Mouse (Mus musculus): ENCODE results near the gene Ap3m1.

The Ap3m1 gene

GRCm38 (mm10) chr14:21069594-21069993, 17.3 kb upstream of the Ap3m1 start:
- no peak for DNase-seq (ENCODE audit: low spot score)

- DNase-seq (ENCODE audit: low spot score), result no peak
Measured at GRCm38 (mm10) chr14:21065490-21066162, 13.3 kb upstream of the Ap3m1 start.

GRCm38 (mm10) chr14:21064321-21064720, 12.0 kb upstream of the Ap3m1 start:
- no peak for DNase-seq (ENCODE audit: low spot score)

DNA sequence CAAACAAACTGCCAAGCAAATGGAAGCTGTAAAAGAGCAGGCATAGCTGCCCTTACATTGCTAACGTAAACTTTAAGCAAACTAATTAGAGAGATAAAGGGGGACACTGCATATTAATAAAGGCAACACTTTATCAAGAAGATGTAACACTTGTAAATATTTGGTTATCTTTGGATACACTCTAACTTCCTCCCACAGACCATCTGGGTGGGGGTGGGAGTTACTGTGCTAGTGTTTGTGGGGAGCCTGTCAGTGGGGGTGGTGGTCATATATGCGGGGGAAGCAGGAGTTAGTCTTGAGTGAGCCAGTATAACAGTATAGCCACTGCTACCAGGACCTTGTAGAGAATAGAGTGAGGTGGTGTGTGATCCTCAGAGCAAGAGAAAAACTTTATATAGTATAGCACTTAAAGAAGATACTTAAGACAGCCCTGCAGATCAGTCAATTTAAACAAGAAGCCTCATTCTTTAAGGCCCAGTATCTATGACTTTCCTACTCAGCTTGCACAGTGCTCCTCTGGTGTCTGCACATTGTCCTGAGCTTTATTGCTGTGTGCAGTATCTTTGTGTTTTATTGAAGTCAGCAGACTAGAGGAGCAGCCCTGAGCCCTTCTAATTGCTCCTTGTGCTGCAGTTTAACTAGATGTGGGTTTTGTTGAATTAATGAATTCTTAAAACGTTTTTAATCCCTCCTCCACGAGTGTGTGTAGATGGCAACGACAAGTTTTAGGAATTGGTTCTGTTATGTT, 10.6 kb upstream of the Ap3m1 start:
- DNase-seq (ENCODE audit: low spot score), result no peak

- DNase-seq (ENCODE audit: low spot score), result no peak
Measured at GRCm38 (mm10) chr14:21058972-21059371, 6.7 kb upstream of the Ap3m1 start.

- no peak for DNase-seq (ENCODE audit: low spot score)
Measured at GRCm38 (mm10) chr14:21053586-21053985, 1.3 kb upstream of the Ap3m1 start.

DNA sequence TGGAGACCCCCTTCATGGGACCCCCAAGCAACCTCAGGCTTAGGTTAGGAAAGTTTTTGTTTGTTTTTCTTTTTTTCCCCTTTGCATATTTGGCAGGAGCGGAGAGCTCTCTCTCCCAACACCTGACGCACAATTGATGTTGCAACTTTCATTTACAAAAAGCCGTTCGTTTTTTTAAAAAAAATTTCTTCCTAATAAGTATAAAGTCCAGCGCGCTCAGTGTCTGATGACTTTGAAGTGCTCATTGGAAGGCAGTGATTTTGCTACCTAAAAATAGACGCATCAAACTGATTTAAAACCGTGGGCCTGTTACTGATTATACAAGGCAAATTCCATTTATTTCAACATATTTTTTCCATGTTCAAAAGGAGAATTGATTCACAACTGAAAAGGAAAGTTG, 843 bp upstream of the Ap3m1 start:
- no peak for DNase-seq (ENCODE audit: low spot score)

GRCm38 (mm10) chr14:21052781-21053130, 448 bp upstream of the Ap3m1 start:
- peak; percentile 66 for DNase-seq (ENCODE audit: low spot score)

DNA sequence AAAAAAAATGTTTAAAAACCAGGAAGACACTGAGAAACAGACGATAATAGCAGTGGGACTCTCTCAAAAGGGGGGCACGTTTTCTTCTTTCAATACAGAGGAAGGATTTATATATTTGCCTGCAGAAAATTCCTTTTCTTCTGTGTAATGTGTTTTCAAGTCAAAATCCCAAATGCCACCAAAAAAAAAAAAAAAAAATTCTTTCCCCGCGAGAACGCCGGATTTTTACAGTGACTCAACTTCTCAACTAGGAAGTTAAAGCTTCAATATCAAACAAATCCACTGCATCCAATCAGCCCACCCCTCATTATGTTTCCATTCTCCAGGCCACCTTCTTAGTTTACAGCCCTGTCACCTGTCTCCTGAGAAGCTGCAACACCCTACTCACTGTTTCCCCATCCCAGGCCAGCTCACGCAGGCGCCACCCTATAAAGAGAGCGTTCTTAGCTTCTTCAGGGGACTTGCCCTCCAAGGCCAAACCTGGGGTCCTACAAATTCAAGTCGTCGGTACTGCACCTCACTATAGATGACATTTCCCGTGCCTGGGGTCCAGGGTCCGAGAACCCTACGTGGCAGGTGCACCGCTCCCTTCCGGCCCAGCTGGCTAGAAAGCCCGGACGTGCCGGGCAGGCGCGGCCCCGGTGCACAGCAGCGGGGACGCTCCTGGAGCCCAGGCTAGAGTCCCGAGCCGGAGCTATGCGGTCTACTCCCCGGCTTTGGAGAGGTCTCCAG, 762 bp downstream of the Ap3m1 start:
- peak; percentile 46 for DNase-seq (ENCODE audit: low spot score)

- peak; percentile 38 for DNase-seq (ENCODE audit: low spot score)
Measured at GRCm38 (mm10) chr14:21050734-21051133, 1.6 kb downstream of the Ap3m1 start.

DNA sequence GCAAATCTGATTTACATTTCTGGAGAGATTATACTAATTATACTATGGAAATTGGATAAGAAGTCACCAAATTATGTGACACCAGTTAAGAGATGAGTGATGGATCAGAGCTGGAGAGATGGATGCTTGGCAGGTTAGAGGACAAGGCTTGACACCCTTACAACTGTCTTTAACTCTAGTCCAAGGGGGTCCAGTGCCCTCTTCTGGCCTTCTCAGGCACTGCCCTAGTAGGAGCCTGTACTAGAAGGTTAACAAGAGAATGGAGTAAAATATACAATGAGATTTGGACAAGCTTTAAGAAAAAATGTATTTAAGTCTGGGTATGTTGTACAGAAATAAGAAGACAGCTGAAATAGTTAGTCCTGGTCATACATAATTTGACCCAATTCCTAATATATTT, 3.4 kb downstream of the Ap3m1 start:
- DNase-seq (ENCODE audit: low spot score), result no peak

DNA sequence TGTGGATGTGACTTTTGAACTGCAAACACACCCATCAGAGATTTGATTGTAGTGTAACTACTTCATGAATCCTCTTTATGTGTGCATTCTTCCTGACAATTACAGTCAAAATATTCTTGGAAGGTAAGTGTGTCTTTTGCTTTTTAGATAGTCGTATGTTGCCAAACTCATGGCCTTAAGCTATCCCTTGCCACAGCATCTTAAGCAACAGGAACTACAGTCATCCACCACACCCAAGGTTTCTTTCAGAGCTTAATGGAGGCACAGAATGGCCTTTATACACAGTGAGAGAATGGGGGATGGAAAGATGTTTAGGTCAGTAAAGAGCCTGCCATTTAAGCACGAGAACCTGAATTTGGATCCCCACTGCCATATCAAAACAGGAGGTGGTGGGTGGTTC, 4.5 kb downstream of the Ap3m1 start:
- no peak for DNase-seq (ENCODE audit: low spot score)

DNA sequence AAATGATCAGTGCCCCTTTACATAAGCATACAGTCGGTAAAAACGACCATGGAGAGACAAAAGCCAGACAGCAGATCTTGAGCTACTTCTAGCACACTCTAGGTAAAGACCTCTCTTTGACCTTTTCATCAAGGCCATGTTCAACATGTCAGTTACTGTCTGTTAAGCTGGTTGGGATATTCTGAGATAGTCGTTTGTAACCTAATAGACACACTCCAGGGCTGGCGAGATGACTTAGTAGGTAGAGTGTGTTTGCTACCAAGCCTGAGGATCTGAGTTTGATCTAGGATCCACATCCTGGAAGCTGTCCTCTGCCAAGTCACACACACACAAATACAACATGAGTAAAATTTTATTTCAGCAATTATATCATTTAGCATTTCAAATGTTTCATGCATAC, 12.7 kb downstream of the Ap3m1 start:
- no peak for DNase-seq (ENCODE audit: low spot score)

DNA sequence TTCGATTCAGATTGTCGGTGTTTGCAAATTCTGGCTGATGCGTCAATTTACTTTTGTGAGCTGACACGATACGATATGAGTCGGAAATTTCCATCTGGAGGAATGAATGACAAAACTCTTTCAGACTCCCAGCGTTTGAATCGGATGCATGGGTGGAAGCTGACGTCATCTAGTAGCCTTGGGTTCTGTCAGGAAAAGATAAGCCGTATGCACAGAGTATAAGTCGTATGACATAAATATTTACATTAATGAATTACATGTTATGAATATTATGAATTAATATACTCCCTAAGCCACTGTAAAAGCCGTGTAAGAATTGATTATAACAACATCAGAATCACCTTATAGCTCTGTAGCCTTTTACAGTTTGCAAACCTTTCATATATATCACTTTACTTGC, 13.2 kb downstream of the Ap3m1 start:
- no peak for DNase-seq (ENCODE audit: low spot score)

GRCm38 (mm10) chr14:21034791-21035190, 17.5 kb downstream of the Ap3m1 start:
- DNase-seq (ENCODE audit: low spot score), result no peak

DNA sequence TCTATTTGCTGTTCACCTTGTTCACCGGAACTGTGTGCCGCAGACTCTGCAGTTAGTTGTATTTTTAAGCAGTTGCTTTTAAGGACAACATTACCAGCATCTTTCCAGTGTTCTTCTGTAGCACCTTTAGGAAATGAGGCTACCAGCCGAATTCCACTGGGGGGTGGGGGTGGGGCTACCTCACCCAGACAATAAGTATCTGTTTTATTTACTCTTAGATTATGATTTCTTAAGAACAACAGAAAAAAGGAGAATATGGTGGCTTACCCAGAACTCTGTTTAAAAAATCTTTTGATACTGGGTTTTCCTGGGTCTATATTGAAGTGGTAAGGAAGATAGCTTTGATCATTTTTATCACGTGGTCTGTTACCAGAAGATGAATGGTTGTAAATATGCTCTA, 18.0 kb downstream of the Ap3m1 start:
- DNase-seq (ENCODE audit: low spot score), result no peak

DNA sequence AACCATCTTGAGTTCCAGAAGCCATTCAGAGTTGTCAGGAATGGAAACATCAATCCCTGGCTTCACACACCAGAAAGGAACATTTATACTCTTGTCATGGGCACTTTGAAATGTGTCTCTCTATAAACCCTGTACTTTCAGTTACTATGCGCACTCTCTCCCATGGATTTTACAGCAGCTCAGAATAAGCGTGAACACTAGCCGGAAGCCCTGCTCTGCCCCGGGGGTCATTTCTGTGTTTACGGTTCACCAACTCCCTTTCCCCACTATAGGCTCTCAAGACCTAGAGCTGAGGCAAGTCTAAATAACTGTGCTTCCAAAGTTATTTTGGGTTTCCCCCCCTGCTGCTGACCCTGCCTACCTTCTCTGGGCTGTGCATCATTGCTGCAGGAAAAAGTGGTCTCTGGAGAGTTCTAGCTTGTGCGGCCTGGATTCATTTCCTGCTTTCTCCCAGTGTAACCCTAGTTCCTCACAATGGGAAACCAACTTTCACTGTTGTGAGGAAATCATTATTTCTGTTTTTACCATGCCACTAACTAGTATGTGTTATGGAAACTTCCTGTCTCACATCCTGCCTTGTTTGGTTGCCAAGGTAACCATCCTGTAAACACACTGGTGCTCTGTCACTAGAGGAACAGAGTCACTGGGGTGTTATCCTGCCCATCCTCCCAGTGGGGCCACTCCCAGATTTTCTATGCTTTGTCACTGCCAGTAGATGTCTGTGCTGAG, 20.4 kb downstream of the Ap3m1 start:
- DNase-seq (ENCODE audit: low spot score), result peak; percentile 64

DNA sequence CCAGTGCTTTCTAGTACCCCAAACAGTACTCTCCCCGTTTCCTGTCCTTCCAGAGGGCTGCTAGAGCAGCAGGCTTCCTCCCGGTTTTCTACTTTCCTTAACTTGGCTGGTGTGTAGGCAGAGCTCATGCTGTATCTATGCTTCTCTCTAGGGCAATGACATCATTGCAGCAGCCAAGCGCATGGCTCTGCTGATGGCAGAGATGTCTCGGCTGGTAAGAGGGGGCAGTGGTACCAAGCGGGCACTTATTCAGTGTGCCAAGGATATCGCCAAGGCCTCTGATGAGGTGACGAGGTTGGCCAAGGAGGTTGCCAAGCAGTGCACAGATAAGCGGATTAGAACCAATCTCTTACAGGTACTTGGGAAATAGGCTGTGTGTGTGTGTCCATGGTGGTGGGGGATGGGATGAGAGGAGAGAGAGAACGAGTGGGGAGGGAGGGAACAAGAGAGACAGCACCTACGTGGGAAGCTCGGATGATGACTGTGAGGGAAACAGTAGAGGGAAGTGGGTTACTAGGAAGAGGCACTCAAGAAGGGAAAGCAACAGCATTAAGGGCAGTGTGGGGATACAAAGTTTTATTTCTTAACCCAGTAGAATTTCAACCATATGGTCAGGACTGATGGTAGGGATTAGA, 23.2 kb downstream of the Ap3m1 start:
- no peak for DNase-seq (ENCODE audit: low spot score)

DNA sequence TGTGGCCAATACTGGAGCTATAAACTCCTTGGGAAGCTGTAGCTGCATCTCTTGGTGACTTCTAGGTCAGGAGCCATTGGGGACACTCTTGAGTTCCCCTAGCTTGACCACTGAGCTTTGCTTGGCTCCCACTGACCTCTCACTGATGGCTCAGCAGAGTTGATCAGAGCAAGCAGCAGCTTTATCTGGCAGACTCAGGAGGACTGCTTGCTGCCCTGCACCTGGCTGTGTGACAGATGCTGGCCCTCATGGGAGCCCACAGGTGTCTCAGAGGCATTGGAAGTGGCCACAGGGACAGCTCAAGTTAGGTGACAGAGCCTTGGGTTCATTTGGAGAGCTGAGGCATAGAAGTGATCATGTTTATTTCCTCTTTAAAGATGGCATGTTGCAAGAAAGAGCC, 24.8 kb downstream of the Ap3m1 start:
- DNase-seq (ENCODE audit: low spot score), result no peak

DNA sequence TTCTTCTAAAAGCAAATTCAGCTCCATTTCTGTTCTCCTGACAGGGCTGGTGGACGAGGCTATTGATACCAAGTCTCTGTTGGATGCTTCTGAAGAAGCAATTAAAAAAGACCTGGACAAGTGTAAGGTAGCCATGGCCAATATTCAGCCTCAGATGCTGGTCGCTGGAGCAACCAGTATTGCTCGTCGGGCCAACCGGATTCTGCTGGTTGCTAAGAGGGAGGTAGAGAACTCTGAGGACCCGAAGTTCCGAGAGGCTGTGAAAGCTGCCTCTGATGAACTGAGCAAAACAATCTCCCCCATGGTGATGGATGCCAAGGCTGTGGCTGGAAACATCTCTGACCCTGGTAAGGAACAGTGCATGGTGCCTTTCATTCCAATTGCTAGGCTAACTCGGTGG, 31.9 kb downstream of the Ap3m1 start:
- DNase-seq (ENCODE audit: low spot score), result no peak

GRCm38 (mm10) chr14:21018977-21019376, 33.3 kb downstream of the Ap3m1 start:
- peak; percentile 53 for DNase-seq (ENCODE audit: low spot score)

DNA sequence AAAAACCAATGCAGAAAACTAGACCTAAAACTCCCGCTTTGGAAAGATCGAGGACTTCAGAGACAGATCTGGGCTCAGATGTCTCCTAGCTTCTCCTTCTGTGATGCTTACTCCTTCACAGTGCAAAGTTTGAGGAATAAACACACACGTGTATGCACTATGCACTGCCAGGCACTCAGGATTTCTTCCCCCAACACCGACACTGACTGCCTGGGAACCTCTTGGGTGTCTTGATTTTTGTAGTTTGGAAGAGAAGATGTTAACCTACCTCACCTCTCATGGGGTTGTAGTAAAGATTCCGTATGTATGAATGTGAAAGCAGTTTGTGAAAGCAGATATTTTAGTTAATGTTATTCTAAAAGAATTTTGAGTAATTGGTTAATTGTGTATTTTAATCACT, 34.4 kb downstream of the Ap3m1 start:
- no peak for DNase-seq (ENCODE audit: low spot score)
